Mouse (Mus musculus) T-helper 2 cell (primary cell): ENCODE results near the gene Gm11213.

Source experiments
- in situ Hi-C: fragments of 300-600 bp; cut with MboI, MseI; formaldehyde crosslinking; loops from one replicate; pipeline ENCODE4 v1.15.1; 2025; ENCODE audit warnings: high pct_unique_total_duplicates

Gm11213 gene

GRCm38 (mm10) chr4:63580078-63580477 lies 25.0 kb downstream of the Gm11213 start:
- in situ Hi-C loops: no loop called here

- in situ Hi-C loops: no loop called here
These were observed 25.4 kb downstream of the Gm11213 start for GRCm38 (mm10) chr4:63579649-63580048.

GRCm38 (mm10) chr4:63572621-63573020 lies 32.4 kb downstream of the Gm11213 start:
- in situ Hi-C loops: loop anchor here (5.0 kb wide), 1 partner anchor 105 kb away; no protein-coding TSS in a partner anchor

- in situ Hi-C loops: loop anchor here (5.0 kb wide), 1 partner anchor 107 kb away; no protein-coding TSS in a partner anchor
These were observed 34.8 kb downstream of the Gm11213 start for GRCm38 (mm10) chr4:63570208-63570781.

GRCm38 (mm10) chr4:63569322-63569721 lies 35.7 kb downstream of the Gm11213 start:
- in situ Hi-C loops: no loop called here

- in situ Hi-C loops: no loop called here
These were observed 37.2 kb downstream of the Gm11213 start for GRCm38 (mm10) chr4:63567712-63568390.

- in situ Hi-C loops: no loop called here
These were observed 42.3 kb downstream of the Gm11213 start for GRCm38 (mm10) chr4:63562742-63563141.

- in situ Hi-C loops: no loop called here
These were observed 43.0 kb downstream of the Gm11213 start for GRCm38 (mm10) chr4:63561861-63562675.

- in situ Hi-C loops: no loop called here
These were observed 45.0 kb downstream of the Gm11213 start for GRCm38 (mm10) chr4:63560079-63560478.

- in situ Hi-C loops: loop anchor here (5.0 kb wide), 1 partner anchor 62 kb away; the partner anchor contains the start of gene Whrn
These were observed 45.8 kb downstream of the Gm11213 start for GRCm38 (mm10) chr4:63559127-63559697.

- in situ Hi-C loops: loop anchor here (5.0 kb wide), 1 partner anchor 61 kb away; the partner anchor contains the start of gene Whrn
These were observed 46.5 kb downstream of the Gm11213 start, which contains the start of gene Tmem268 for GRCm38 (mm10) chr4:63558407-63559081. Gene Tmem268, plus strand, starts transcription at chr4:63558781.

GRCm38 (mm10) chr4:63557124-63558059 lies 47.7 kb downstream of the Gm11213 start:
- in situ Hi-C loops: loop anchor here (5.0 kb wide), 1 partner anchor 60 kb away; the partner anchor contains the start of gene Whrn

GRCm38 (mm10) chr4:63556665-63557064 lies 48.4 kb downstream of the Gm11213 start:
- in situ Hi-C loops: loop anchor here (5.0 kb wide), 1 partner anchor 59 kb away; the partner anchor contains the start of gene Whrn

- in situ Hi-C loops: loop anchor here (5.0 kb wide), 1 partner anchor 58 kb away; the partner anchor contains the start of gene Whrn
These were observed 50.0 kb downstream of the Gm11213 start for GRCm38 (mm10) chr4:63555111-63555510.

GRCm38 (mm10) chr4:63554616-63555015 lies 50.4 kb downstream of the Gm11213 start:
- in situ Hi-C loops: loop anchor here (5.0 kb wide), 1 partner anchor 57 kb away; the partner anchor contains the start of gene Whrn

GRCm38 (mm10) chr4:63553789-63554576 lies 51.1 kb downstream of the Gm11213 start:
- in situ Hi-C loops: no loop called here

- in situ Hi-C loops: no loop called here
These were observed 52.2 kb downstream of the Gm11213 start for GRCm38 (mm10) chr4:63552865-63553264.

- in situ Hi-C loops: no loop called here
These were observed 54.2 kb downstream of the Gm11213 start for GRCm38 (mm10) chr4:63550908-63551307.

- in situ Hi-C loops: loop anchor here (10.0 kb wide), 1 partner anchor 144 kb away; the partner anchor contains the start of gene Akna
These were observed 56.6 kb downstream of the Gm11213 start for GRCm38 (mm10) chr4:63548491-63548890.
